Mouse (Mus musculus): ENCODE measurements around the gene Alpk1. TPM values are rescaled to one million over a fixed set of nuclear protein-coding genes. Genes with fewer than 3 reads are reported as not detected.

The Alpk1 gene
- polyA plus RNA-seq, 1 experiment from 2014 or later = 0.80 TPM

GRCm38 (mm10) chr3:127729513-127730137 is 50.7 kb downstream of the Alpk1 start:
- WGBS = 31% methylated on average over 14 of the region's 14 CpGs
- peak overlapping the region; percentile 36 for H3K4me2 ChIP-seq
- H3K4me3 ChIP-seq = no peak overlapping the region
- no peak overlapping the region; the same call in 1 of the 2 replicates for H3K9ac ChIP-seq
- peaks cover 76% of the 10 kb centered on the region for H3K27me3 ChIP-seq
- peaks cover 13% of the 10 kb centered on the region for H3K4me1 ChIP-seq (replicated peaks)
- 0 out of 2 replicates have a peak overlapping the region, but pooled peaks have one; percentile 10 for H3K27ac ChIP-seq (replicated peaks)
- H3K9me3 ChIP-seq = no peaks in the 10 kb centered on the region
- peak; percentile 79 for ATAC-seq (ENCODE audit: low read depth)
- H3K36me3 ChIP-seq = no peaks in the 10 kb centered on the region

DNA sequence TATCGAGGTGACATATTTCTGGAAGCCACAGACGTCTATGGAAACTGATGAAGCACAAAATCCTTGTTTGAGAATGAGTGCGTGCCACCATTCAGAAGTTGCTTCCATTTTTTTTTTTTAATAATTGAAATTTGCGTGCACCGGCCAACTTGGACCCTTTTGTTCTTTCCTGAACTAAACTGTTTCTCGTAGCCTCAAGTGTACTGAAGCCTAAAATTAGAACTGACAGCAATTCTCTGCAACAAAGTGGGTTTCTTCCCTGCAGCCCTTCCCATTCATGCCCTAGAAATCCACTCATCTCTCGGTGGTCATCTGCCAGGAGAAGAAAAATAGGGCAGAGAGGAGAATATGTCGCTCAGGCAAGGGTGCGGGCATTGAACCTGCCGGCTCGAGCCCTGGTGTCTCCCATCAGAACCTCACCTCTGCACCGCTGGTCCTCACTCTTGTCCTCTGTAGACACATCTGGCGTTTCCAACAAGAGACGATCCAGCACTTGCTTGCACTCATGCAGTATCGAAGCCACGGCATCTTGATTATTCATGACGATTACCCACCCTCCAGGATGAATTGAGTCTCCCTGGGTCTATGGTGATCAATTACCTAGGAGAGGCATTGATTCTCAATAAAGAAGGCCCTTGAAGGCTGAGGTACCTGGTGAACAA is 51.3 kb downstream of the Alpk1 start:
- H3K4me1 ChIP-seq (replicated peaks) = peaks cover 13% of the 10 kb centered on the region
- H3K4me3 ChIP-seq = no peak overlapping the region
- 0 out of 2 replicates have a peak overlapping the region, but pooled peaks have one; percentile 10 for H3K27ac ChIP-seq (replicated peaks)
- no peaks in the 10 kb centered on the region for H3K36me3 ChIP-seq
- H3K4me2 ChIP-seq = peak overlapping the region; percentile 36
- WGBS = 30% methylated on average over 17 of the region's 17 CpGs
- peaks cover 76% of the 10 kb centered on the region for H3K27me3 ChIP-seq
- H3K9ac ChIP-seq = no peak overlapping the region
- peak; percentile 50; the same call in 1 of the 2 replicates for ATAC-seq (ENCODE audit: low read depth)
- no peaks in the 10 kb centered on the region for H3K9me3 ChIP-seq

DNA sequence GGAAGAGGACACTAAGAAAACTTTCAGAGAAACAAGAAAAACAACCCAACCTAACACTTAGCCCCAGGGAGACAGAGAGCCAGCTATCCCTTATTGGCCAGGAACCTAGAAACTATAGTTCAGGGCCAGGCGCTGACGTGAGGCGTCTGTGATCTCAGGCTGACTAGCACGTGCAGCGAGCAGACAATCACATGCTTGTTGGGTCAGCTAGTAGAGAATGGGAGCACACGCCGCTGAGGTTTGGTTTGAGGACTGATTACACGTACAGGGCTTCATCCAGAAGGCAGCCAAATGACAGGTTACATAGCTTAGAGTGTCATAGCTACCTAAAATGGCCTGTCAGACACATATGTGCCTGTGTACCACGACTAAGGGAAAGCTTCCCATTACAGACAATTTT is 52.3 kb downstream of the Alpk1 start:
- peaks cover 13% of the 10 kb centered on the region for H3K4me1 ChIP-seq (replicated peaks)
- H3K27ac ChIP-seq (replicated peaks) = no peak overlapping the region
- H3K4me2 ChIP-seq = no peak overlapping the region
- H3K4me3 ChIP-seq = no peak overlapping the region
- peaks cover 68% of the 10 kb centered on the region for H3K27me3 ChIP-seq
- 67% methylated on average over 9 of the region's 9 CpGs for WGBS
- H3K9ac ChIP-seq = no peak overlapping the region
- H3K9me3 ChIP-seq = no peaks in the 10 kb centered on the region
- no peaks in the 10 kb centered on the region for H3K36me3 ChIP-seq
- ATAC-seq (ENCODE audit: low read depth) = no peak

- Histone ChIP-seq H3K4me3 (no peak overlapping the region), H3K27ac (replicated peaks) (no peak overlapping the region), H3K36me3 (no peaks in the 10 kb centered on the region), H3K9ac (no peak overlapping the region), H3K4me2 (no peak overlapping the region), H3K9me3 (no peaks in the 10 kb centered on the region), H3K27me3 (peaks cover 37% of the 10 kb centered on the region), H3K4me1 (replicated peaks) (peaks cover 16% of the 10 kb centered on the region)
- WGBS = 39% methylated on average over 4 of the region's 4 CpGs
- no peak for ATAC-seq (ENCODE audit: low read depth)
Observed at GRCm38 (mm10) chr3:127720948-127721347, 59.4 kb downstream of the Alpk1 start.

DNA sequence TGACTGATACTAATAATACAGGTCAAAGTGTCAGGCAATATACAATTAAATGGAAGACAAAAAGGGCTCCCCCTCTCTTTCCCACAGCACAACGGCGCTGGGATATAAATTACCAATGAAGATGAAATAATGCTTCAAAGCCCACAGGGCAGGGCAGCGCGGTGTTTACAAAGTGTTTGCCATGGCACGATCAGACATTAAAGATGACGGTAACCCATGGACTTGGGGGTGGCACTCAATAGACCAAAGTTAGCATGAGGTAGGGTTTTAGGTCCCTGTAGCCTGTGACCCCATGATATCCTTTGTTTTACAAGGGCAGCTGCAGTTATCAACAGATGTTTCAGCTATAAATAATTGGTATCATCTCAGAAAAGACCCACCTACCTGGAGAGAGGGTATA is 60.3 kb downstream of the Alpk1 start:
- H3K4me2 ChIP-seq = peak overlapping the region; percentile 11

GRCm38 (mm10) chr3:127719601-127720000 is 60.7 kb downstream of the Alpk1 start:
- H3K27ac ChIP-seq (replicated peaks) = no peak overlapping the region
- H3K4me2 ChIP-seq = peak overlapping the region; percentile 7; the same call in 1 of the 2 replicates
- 11% methylated on average over 5 of the region's 5 CpGs for WGBS
- no peaks in the 10 kb centered on the region for H3K36me3 ChIP-seq
- H3K4me3 ChIP-seq = no peak overlapping the region
- H3K27me3 ChIP-seq = peaks cover 29% of the 10 kb centered on the region
- H3K4me1 ChIP-seq (replicated peaks) = peaks cover 16% of the 10 kb centered on the region
- H3K9ac ChIP-seq = no peak overlapping the region
- H3K9me3 ChIP-seq = no peaks in the 10 kb centered on the region
- ATAC-seq (ENCODE audit: low read depth) = no peak

More for the DNA sequence above, 60.3 kb downstream of the Alpk1 start:
- whole genome bisulfite sequencing = 17% methylated on average over 6 of the region's 6 CpGs
- Histone ChIP-seq H3K9ac (no peak overlapping the region), H3K4me1 (replicated peaks) (peaks cover 16% of the 10 kb centered on the region), H3K9me3 (no peaks in the 10 kb centered on the region), H3K4me3 (no peak overlapping the region), H3K27ac (replicated peaks) (no peak overlapping the region), H3K27me3 (peaks cover 33% of the 10 kb centered on the region), H3K36me3 (no peaks in the 10 kb centered on the region)
- ATAC-seq (ENCODE audit: low read depth) = peak; percentile 32; the same call in 1 of the 2 replicates

DNA sequence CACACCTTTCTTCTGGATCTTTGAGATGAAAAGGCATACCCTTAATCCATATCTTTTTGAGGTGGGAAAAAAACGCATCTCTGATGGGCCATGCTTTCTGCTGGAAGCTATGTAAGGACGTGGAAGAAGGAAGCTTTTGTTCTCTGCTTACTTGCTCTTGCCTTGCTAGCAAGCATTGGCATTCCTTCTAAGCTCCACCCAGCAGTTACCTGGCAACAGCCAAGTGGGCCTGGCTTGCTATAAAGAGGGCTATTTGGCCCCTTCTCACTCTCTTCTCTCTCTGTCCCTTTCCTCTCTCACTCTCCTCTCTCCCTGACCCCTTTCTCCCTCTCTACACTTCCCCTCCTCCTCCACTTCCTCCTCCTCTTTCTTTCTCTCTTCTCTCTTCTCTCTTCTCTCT is 63.6 kb downstream of the Alpk1 start:
- Histone ChIP-seq H3K36me3 (no peaks in the 10 kb centered on the region), H3K4me1 (replicated peaks) (peaks cover 22% of the 10 kb centered on the region), H3K4me3 (no peak overlapping the region), H3K27ac (replicated peaks) (no peak overlapping the region), H3K27me3 (peaks cover 23% of the 10 kb centered on the region), H3K4me2 (no peak overlapping the region), H3K9ac (no peak overlapping the region), H3K9me3 (no peaks in the 10 kb centered on the region)
- 7% methylated on average over 2 of the region's 2 CpGs for WGBS
- peak; percentile 37; the same call in 1 of the 2 replicates for ATAC-seq (ENCODE audit: low read depth)

DNA sequence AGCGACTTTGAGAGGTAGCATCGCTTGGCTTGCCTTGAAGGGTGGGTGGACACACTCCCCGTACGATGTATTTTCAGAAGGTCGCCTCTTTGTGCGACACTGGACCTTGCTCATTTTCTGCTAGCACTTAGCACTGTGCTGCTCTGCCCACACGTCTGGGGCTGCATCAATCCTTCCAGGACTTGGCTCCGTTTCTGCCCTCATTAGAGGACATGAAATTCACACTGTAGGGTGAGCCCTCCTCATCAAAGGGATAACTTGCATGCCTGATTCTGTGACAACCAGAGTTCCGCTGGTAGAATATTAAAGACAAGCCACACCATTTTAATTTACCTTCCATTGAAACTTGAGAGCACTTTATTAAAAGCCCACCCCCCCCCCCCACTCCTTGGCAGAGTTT is 67.2 kb downstream of the Alpk1 start:
- H3K36me3 ChIP-seq = no peaks in the 10 kb centered on the region
- H3K4me3 ChIP-seq = no peak overlapping the region
- WGBS = 47% methylated on average over 9 of the region's 9 CpGs
- peak; percentile 79 for ATAC-seq (ENCODE audit: low read depth)
- no peak overlapping the region for H3K27ac ChIP-seq (replicated peaks)
- peaks cover 6% of the 10 kb centered on the region; the same call in 1 of the 2 replicates for H3K4me1 ChIP-seq (replicated peaks)
- peaks cover 17% of the 10 kb centered on the region for H3K27me3 ChIP-seq
- no peaks in the 10 kb centered on the region for H3K9me3 ChIP-seq
- no peak overlapping the region for H3K9ac ChIP-seq
- H3K4me2 ChIP-seq = no peak overlapping the region

- no peak for ATAC-seq (ENCODE audit: low read depth)
- WGBS = 88% methylated on average over 3 of the region's 3 CpGs
- Histone ChIP-seq H3K27me3 (peaks cover 16% of the 10 kb centered on the region; the same call in 1 of the 2 replicates), H3K4me2 (no peak overlapping the region), H3K36me3 (no peaks in the 10 kb centered on the region), H3K4me1 (replicated peaks) (peaks cover 15% of the 10 kb centered on the region), H3K9me3 (no peaks in the 10 kb centered on the region), H3K9ac (no peak overlapping the region), H3K27ac (replicated peaks) (no peak overlapping the region), H3K4me3 (no peak overlapping the region)
Observed at GRCm38 (mm10) chr3:127711536-127711935, 68.8 kb downstream of the Alpk1 start.

DNA sequence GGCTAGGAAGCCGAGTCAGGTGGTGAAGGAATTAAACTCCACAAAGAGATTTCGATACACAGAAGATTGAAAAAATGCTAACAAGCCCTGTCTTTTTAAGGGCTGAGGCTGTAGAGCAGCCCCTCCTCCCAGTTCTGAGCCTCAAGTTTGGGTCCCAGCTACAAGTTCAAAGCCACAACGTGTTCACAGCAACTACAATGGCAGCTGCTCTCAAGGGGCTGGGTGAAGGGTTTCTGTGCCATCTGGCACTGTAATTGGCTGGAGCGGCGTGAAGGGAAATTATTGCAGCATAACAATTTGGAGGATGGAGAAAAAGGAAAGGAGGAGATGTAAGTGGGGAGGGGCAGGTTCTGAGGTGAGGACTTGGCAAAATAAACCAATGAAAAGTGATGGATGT is 73.2 kb downstream of the Alpk1 start:
- no peak overlapping the region for H3K9ac ChIP-seq
- 28% methylated on average over 5 of the region's 5 CpGs for WGBS
- H3K27me3 ChIP-seq = peaks cover 6% of the 10 kb centered on the region
- peak overlapping the region; percentile 50 for H3K4me2 ChIP-seq
- ATAC-seq (ENCODE audit: low read depth) = no peak
- H3K36me3 ChIP-seq = no peaks in the 10 kb centered on the region
- peak overlapping the region; percentile 57 for H3K27ac ChIP-seq (replicated peaks)
- H3K9me3 ChIP-seq = no peaks in the 10 kb centered on the region
- no peak overlapping the region for H3K4me3 ChIP-seq
- peaks cover 26% of the 10 kb centered on the region for H3K4me1 ChIP-seq (replicated peaks)

GRCm38 (mm10) chr3:127706445-127707088 is 73.8 kb downstream of the Alpk1 start:
- Histone ChIP-seq H3K4me1 (replicated peaks) (peaks cover 26% of the 10 kb centered on the region), H3K4me3 (peak overlapping the region; percentile 26), H3K4me2 (peak overlapping the region; percentile 50), H3K27me3 (peaks cover 6% of the 10 kb centered on the region), H3K9ac (peak overlapping the region; percentile 6; the same call in 1 of the 2 replicates), H3K9me3 (no peaks in the 10 kb centered on the region), H3K36me3 (no peaks in the 10 kb centered on the region), H3K27ac (replicated peaks) (peak overlapping the region; percentile 57)
- ATAC-seq (ENCODE audit: low read depth) = peak; percentile 6; the same call in 1 of the 2 replicates
- 42% methylated on average over 8 of the region's 8 CpGs for WGBS

Measured in neural tube, embryonic 13.5 days (tissue).